Mouse (Mus musculus) thymus, adult 2 months (tissue): Measurements from ENCODE around the gene Lrrc8a.

Experiments
- CTCF ChIP-seq: fragments of 200-500 bp; IDR thresholded peaks from 2 replicates; pipeline ENCODE4 v1.5.1; 2012; ENCODE audit warnings: mild to moderate bottlenecking, control low read depth, low read length, moderate library complexity, borderline replicate concordance; ENCODE audit not compliant: control insufficient read depth, poor library complexity, insufficient read depth; ENCODE audit errors: extremely low read depth
- POLR2A ChIP-seq: fragments of 200-500 bp; IDR thresholded peaks from 2 replicates; pipeline ENCODE4 v1.6.1; 2012; ENCODE audit warnings: mild to moderate bottlenecking, low read length, control low read depth, moderate library complexity; ENCODE audit not compliant: control insufficient read depth, poor library complexity, insufficient read depth; ENCODE audit errors: extremely low read depth

DNA sequence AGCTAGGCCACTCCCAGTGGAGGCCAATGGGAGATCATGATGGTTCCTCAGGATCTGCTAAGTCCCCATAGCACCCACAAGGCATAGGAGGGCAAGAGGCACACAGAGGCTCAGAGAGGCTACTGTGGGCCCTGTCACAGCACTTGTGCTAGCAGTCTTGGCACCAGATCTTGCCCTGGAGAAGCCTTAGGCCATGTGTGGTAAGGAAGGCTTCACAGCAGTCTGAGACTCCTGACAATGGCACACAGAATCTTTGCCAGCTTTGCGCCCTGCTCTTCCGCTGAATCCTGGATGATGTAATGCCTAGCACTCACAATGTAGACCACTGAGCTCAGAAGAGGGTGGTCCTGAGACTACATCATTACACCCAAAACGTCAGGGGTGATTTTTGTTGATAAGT lies 42.9 kb upstream of the Lrrc8a start:
- TF ChIP-seq CTCF: no peak
- no peak for TF ChIP-seq POLR2A
